Mouse (Mus musculus) neural tube, embryonic 11.5 days (tissue): ENCODE measurements around the gene Rundc3b. TPM values are rescaled to one million over a fixed set of nuclear protein-coding genes. Genes with fewer than 3 reads are reported as not detected.

Experiments used
- ATAC-seq: fragments of 200-750 bp; cut with Nextera tagmentation; 2 replicates; pipeline ENCODE4 v1.8.0; 2017; ENCODE audit warnings: moderate number of reproducible peaks, mild to moderate bottlenecking, moderate TSS enrichment, moderate library complexity; ENCODE audit not compliant: insufficient read depth, low FRiP score, low TSS enrichment
- DNase-seq: peaks from one replicate; pipeline ENCODE4 v3.0.0-alpha.2; 2015; ENCODE audit warnings: low spot score
- H3K27ac ChIP-seq: fragments of 300-500 bp; sonication (generic); 2 replicates; pipeline ENCODE4 v1.5.1; 2014; ENCODE audit warnings: low read depth, mild to moderate bottlenecking, low read length
- H3K27me3 ChIP-seq: fragments of 300-500 bp; sonication (generic); 2 replicates; pipeline ENCODE4 v1.6.1; 2014; ENCODE audit warnings: mild to moderate bottlenecking, low read length, mixed read lengths; ENCODE audit not compliant: control insufficient read depth, insufficient read depth
- H3K36me3 ChIP-seq: fragments of 300-500 bp; sonication (generic); 2 replicates; pipeline ENCODE4 v1.6.1; 2014; ENCODE audit warnings: mild to moderate bottlenecking, low read length, moderate library complexity, mixed read lengths; ENCODE audit not compliant: control insufficient read depth, insufficient read depth
- H3K4me1 ChIP-seq: fragments of 300-500 bp; sonication (generic); 2 replicates; pipeline ENCODE4 v1.6.1; 2014; ENCODE audit warnings: low read length, mixed read lengths; ENCODE audit not compliant: control insufficient read depth, insufficient read depth
- H3K4me2 ChIP-seq: fragments of 300-500 bp; sonication (generic); 2 replicates; pipeline ENCODE4 v1.6.1; 2014; ENCODE audit warnings: low read depth, mild to moderate bottlenecking, moderate library complexity
- H3K4me3 ChIP-seq: fragments of 300-500 bp; sonication (generic); 2 replicates; pipeline ENCODE4 v1.5.1; 2014; ENCODE audit warnings: low read depth, low read length
- H3K9ac ChIP-seq: fragments of 300-500 bp; sonication (generic); 2 replicates; pipeline ENCODE4 v1.6.1; 2014; ENCODE audit warnings: mild to moderate bottlenecking, low read length
- H3K9me3 ChIP-seq: fragments of 300-500 bp; sonication (generic); 2 replicates; pipeline ENCODE4 v1.6.1; 2016; ENCODE audit warnings: low read length; ENCODE audit not compliant: control insufficient read depth
- WGBS: fragments of 180-500 bp; shearing (Covaris S2); extraction: QIAGEN DNeasy Blood & Tissue Kit; methylation state at CpG from one replicate; pipeline ENCODE4 v1.1.7; 2014; 5-methylcytosine and 5-hydroxymethylcytosine counted together
- polyA plus RNA-seq: library from polyadenylated mRNA; unstranded; fragments of >200 nt; fragmentation: Nextera tagmentation; extraction: Ambion mirVana; gene quantifications from 2 replicates; pipeline ENCODE4 v1.2.1, GENCODE M21; 2014

Gene Rundc3b
- polyA plus RNA-seq = 13.6 and 16.2 TPM in 2 replicates

- Histone ChIP-seq H3K9ac (peak within 1 kb of the TSS; percentile 82), H3K27me3 (no peaks in the 10 kb centered on the region), H3K36me3 (no peaks in the 10 kb centered on the region), H3K4me2 (peak within 1 kb of the TSS; percentile 93), H3K4me1 (no peaks in the 10 kb centered on the region), H3K27ac (peak within 1 kb of the TSS; percentile 79), H3K4me3 (peak within 1 kb of the TSS; percentile 86), H3K9me3 (no peaks in the 10 kb centered on the region)
- ATAC-seq = peak; percentile 99
- WGBS = under 1% methylated on average over 65 of the region's 74 CpGs
- DNase-seq = peak; percentile 94
Observed at GRCm38 (mm10) chr5:8622596-8623231, at the start of gene Rundc3b. Rundc3b (minus strand) TSS chr5:8622952.

- ATAC-seq (no peak), DNase-seq (no peak)
- no peaks in the 10 kb centered on the region for H3K4me1 ChIP-seq
- WGBS = 92% methylated on average over 1 of the region's 1 CpGs
- H3K4me2 ChIP-seq = no peak overlapping the region
- no peaks in the 10 kb centered on the region for H3K36me3 ChIP-seq
- no peak overlapping the region for H3K4me3 ChIP-seq
- no peaks in the 10 kb centered on the region for H3K27me3 ChIP-seq
- H3K9ac ChIP-seq = no peak overlapping the region
- H3K9me3 ChIP-seq = no peaks in the 10 kb centered on the region
- no peak overlapping the region for H3K27ac ChIP-seq
Observed at GRCm38 (mm10) chr5:8669606-8670005, 46.9 kb upstream of the Rundc3b start.

- WGBS = 80% methylated on average over 9 of the region's 9 CpGs
- no peak overlapping the region for H3K9ac ChIP-seq
- no peak overlapping the region for H3K4me2 ChIP-seq
- DNase-seq = no peak
- no peak overlapping the region for H3K27ac ChIP-seq
- H3K36me3 ChIP-seq = no peaks in the 10 kb centered on the region
- no peaks in the 10 kb centered on the region for H3K27me3 ChIP-seq
- ATAC-seq = no peak
- no peak overlapping the region for H3K4me3 ChIP-seq
- no peaks in the 10 kb centered on the region for H3K4me1 ChIP-seq
- no peaks in the 10 kb centered on the region for H3K9me3 ChIP-seq
Observed at GRCm38 (mm10) chr5:8667758-8668474, 45.2 kb upstream of the Rundc3b start.

- DNase-seq (no peak), ATAC-seq (no peak)
- Histone ChIP-seq H3K27ac (no peak overlapping the region), H3K9me3 (no peaks in the 10 kb centered on the region), H3K4me3 (no peak overlapping the region), H3K27me3 (no peaks in the 10 kb centered on the region), H3K4me2 (no peak overlapping the region), H3K4me1 (no peaks in the 10 kb centered on the region), H3K36me3 (no peaks in the 10 kb centered on the region), H3K9ac (no peak overlapping the region)
- WGBS = 65% methylated on average over 3 of the region's 3 CpGs
Observed at GRCm38 (mm10) chr5:8664678-8665077, 41.9 kb upstream of the Rundc3b start.

GRCm38 (mm10) chr5:8660738-8661151 is 38.0 kb upstream of the Rundc3b start:
- peak; percentile 53; the same call in 1 of the 2 replicates for ATAC-seq
- Histone ChIP-seq H3K27me3 (no peaks in the 10 kb centered on the region), H3K4me3 (peak overlapping the region; percentile 33; the same call in 1 of the 2 replicates), H3K4me2 (peak overlapping the region; percentile 70), H3K36me3 (no peaks in the 10 kb centered on the region), H3K9ac (no peak overlapping the region), H3K4me1 (no peaks in the 10 kb centered on the region), H3K9me3 (no peaks in the 10 kb centered on the region), H3K27ac (no peak overlapping the region)
- 67% methylated on average over 10 of the region's 10 CpGs for WGBS
- DNase-seq = no peak

GRCm38 (mm10) chr5:8659911-8660737 is 37.4 kb upstream of the Rundc3b start, which contains the start of gene Abcb1a:
Abcb1a (plus strand) TSS chr5:8660077.
- H3K4me1 ChIP-seq = no peaks in the 10 kb centered on the region
- H3K36me3 ChIP-seq = no peaks in the 10 kb centered on the region
- peak within 1 kb of the TSS; percentile 33 for H3K4me3 ChIP-seq
- DNase-seq (peak; percentile 35), ATAC-seq (peak; percentile 77)
- peak within 1 kb of the TSS; percentile 70 for H3K4me2 ChIP-seq
- WGBS = 6% methylated on average over 37 of the region's 37 CpGs
- H3K9ac ChIP-seq = peak within 1 kb of the TSS; percentile 30; the same call in 1 of the 2 replicates
- H3K27ac ChIP-seq = no peak within 1 kb of the TSS
- no peaks in the 10 kb centered on the region for H3K27me3 ChIP-seq
- no peaks in the 10 kb centered on the region for H3K9me3 ChIP-seq

- no peaks in the 10 kb centered on the region for H3K9me3 ChIP-seq
- no peaks in the 10 kb centered on the region for H3K27me3 ChIP-seq
- no peak overlapping the region for H3K27ac ChIP-seq
- H3K4me1 ChIP-seq = no peaks in the 10 kb centered on the region
- H3K4me3 ChIP-seq = no peak overlapping the region
- H3K36me3 ChIP-seq = no peaks in the 10 kb centered on the region
- 79% methylated on average over 2 of the region's 2 CpGs for WGBS
- ATAC-seq (no peak), DNase-seq (no peak)
- no peak overlapping the region for H3K9ac ChIP-seq
- no peak overlapping the region for H3K4me2 ChIP-seq
Observed at GRCm38 (mm10) chr5:8652085-8652484, 29.3 kb upstream of the Rundc3b start.

- no peaks in the 10 kb centered on the region for H3K4me1 ChIP-seq
- no peak overlapping the region for H3K9ac ChIP-seq
- H3K27ac ChIP-seq = no peak overlapping the region
- no peaks in the 10 kb centered on the region for H3K27me3 ChIP-seq
- no peak overlapping the region for H3K4me2 ChIP-seq
- ATAC-seq = no peak
- DNase-seq = no peak
- no peaks in the 10 kb centered on the region for H3K36me3 ChIP-seq
- H3K9me3 ChIP-seq = no peaks in the 10 kb centered on the region
- H3K4me3 ChIP-seq = no peak overlapping the region
Observed at GRCm38 (mm10) chr5:8648774-8649173, 26.0 kb upstream of the Rundc3b start.
